Mouse (Mus musculus) CH12.LX (cell line): ENCODE data around the gene Dlx4. TPM values are rescaled to one million over a fixed set of nuclear protein-coding genes. Genes with fewer than 3 reads are reported as not detected.

Source experiments
- DNase-seq: peaks from one replicate; pipeline ENCODE4 v3.0.0-alpha.2; 2013; ENCODE audit errors: extremely low read depth
- H3K27ac ChIP-seq: 2 replicates; pipeline ENCODE4 v1.5.1; 2012; ENCODE audit warnings: low read depth, mild to moderate bottlenecking, control low read depth, moderate library complexity; ENCODE audit not compliant: insufficient read depth
- H3K27me3 ChIP-seq: replicated peaks from 2 replicates; pipeline ENCODE3; 2012; ENCODE audit warnings: inconsistent platforms
- H3K36me3 ChIP-seq, 2 experiments: replicated peaks in 1 of 2; 2 replicates each; pipeline versions ENCODE3 to v1.6.1; 2012; ENCODE audit warnings: inconsistent platforms in 1 of 2, low read length in 1 of 2, mild to moderate bottlenecking in 1 of 2, mixed read lengths in 1 of 2, moderate library complexity in 1 of 2; ENCODE audit not compliant: control insufficient read depth in 1 of 2, insufficient read depth in 1 of 2
- H3K4me1 ChIP-seq, 2 experiments: 2 replicates each; pipeline ENCODE4 v1.6.1; 2012; ENCODE audit warnings: inconsistent platforms in 1 of 2, moderate library complexity in 1 of 2; ENCODE audit not compliant: insufficient read depth in 2 of 2, control insufficient read depth in 1 of 2
- H3K4me2 ChIP-seq: 2 replicates; pipeline ENCODE4 v1.6.1; 2012; ENCODE audit warnings: low read depth, mild to moderate bottlenecking, control low read depth; ENCODE audit not compliant: poor library complexity, insufficient read depth, severe bottlenecking
- H3K4me3 ChIP-seq, 3 experiments: fragments of 150-350 bp in 1 of 3; sonication (generic) in 1 of 3; replicated peaks in 1 of 3; 2 replicates each; pipeline versions ENCODE3 to v1.5.1; 2011 to 2012; ENCODE audit warnings: low read depth in 2 of 3, low read length in 2 of 3, mild to moderate bottlenecking in 2 of 3, moderate library complexity in 2 of 3, control low read depth in 1 of 3, improper control_type of control experiment in 1 of 3, inconsistent platforms in 1 of 3, mixed read lengths in 1 of 3; ENCODE audit not compliant: poor library complexity in 1 of 3
- H3K79me2 ChIP-seq: replicated peaks from 2 replicates; pipeline ENCODE4 v1.6.1; 2012; ENCODE audit warnings: mild to moderate bottlenecking, moderate library complexity; ENCODE audit not compliant: control insufficient read depth, poor library complexity, insufficient read depth, severe bottlenecking; ENCODE audit errors: extremely low read depth
- H3K9ac ChIP-seq: 2 replicates; pipeline ENCODE4 v1.6.1; 2012; ENCODE audit warnings: low read depth, mild to moderate bottlenecking, control low read depth, moderate library complexity; ENCODE audit not compliant: insufficient read depth
- H3K9me3 ChIP-seq: replicated peaks from 2 replicates; pipeline ENCODE3; 2012; ENCODE audit warnings: low read length, inconsistent platforms, mixed read lengths
- BHLHE40 ChIP-seq: IDR thresholded peaks from 2 replicates; pipeline ENCODE4 v1.6.1; 2011; ENCODE audit warnings: mild to moderate bottlenecking, low read depth, low read length, improper control_type of control experiment
- CHD1 ChIP-seq: IDR thresholded peaks from 2 replicates; pipeline ENCODE4 v1.6.1; 2012; ENCODE audit warnings: low read depth, low read length, improper control_type of control experiment, inconsistent platforms
- ELF1 ChIP-seq: IDR thresholded peaks from 2 replicates; pipeline ENCODE4 v1.6.1; 2014; ENCODE audit warnings: low read depth, mild to moderate bottlenecking, inconsistent platforms, low read length, improper control_type of control experiment
- EP300 ChIP-seq: IDR thresholded peaks from 2 replicates; pipeline ENCODE4 v1.6.1; 2011; ENCODE audit warnings: low read length, improper control_type of control experiment
- ETS1 ChIP-seq: conservative IDR thresholded peaks from 2 replicates; pipeline ENCODE4 v1.6.1; 2012; ENCODE audit warnings: low read depth, mild to moderate bottlenecking, inconsistent platforms, low read length, improper control_type of control experiment, moderate library complexity
- GABPA ChIP-seq: IDR thresholded peaks from 2 replicates; pipeline ENCODE4 v1.6.1; 2012; ENCODE audit warnings: low read depth, low read length, improper control_type of control experiment, inconsistent platforms; ENCODE audit not compliant: insufficient replicate concordance
- JUND ChIP-seq: conservative IDR thresholded peaks from 2 replicates; pipeline ENCODE4 v1.6.1; 2011; ENCODE audit warnings: low read depth, low read length, improper control_type of control experiment
- KAT2A ChIP-seq: IDR thresholded peaks from 2 replicates; pipeline ENCODE4 v1.6.1; 2012; ENCODE audit warnings: low read length, improper control_type of control experiment, inconsistent platforms; ENCODE audit not compliant: insufficient replicate concordance
- MAFK ChIP-seq: IDR thresholded peaks from 2 replicates; pipeline ENCODE4 v1.6.1; 2011; ENCODE audit warnings: low read length, improper control_type of control experiment; ENCODE audit not compliant: insufficient replicate concordance
- MAZ ChIP-seq: IDR thresholded peaks from 2 replicates; pipeline ENCODE4 v1.6.1; 2012; ENCODE audit warnings: low read depth, mild to moderate bottlenecking, inconsistent platforms, low read length, improper control_type of control experiment, moderate library complexity
- RAD21 ChIP-seq: IDR thresholded peaks from 2 replicates; pipeline ENCODE4 v1.6.1; 2011; ENCODE audit warnings: low read depth, mild to moderate bottlenecking, low read length, improper control_type of control experiment, moderate library complexity
- SMC3 ChIP-seq: IDR thresholded peaks from 2 replicates; pipeline ENCODE4 v1.6.1; 2011; ENCODE audit warnings: low read depth, low read length, improper control_type of control experiment
- USF1 ChIP-seq: IDR thresholded peaks from 2 replicates; pipeline ENCODE4 v1.6.1; 2014; ENCODE audit warnings: low read depth, mild to moderate bottlenecking, inconsistent platforms, low read length, improper control_type of control experiment
- USF2 ChIP-seq: conservative IDR thresholded peaks from 2 replicates; pipeline ENCODE4 v1.6.1; 2011; ENCODE audit warnings: low read depth, low read length, improper control_type of control experiment
- ZMIZ1 ChIP-seq: IDR thresholded peaks from 2 replicates; pipeline ENCODE4 v1.6.1; 2012; ENCODE audit warnings: low read depth, mild to moderate bottlenecking, inconsistent platforms, low read length, improper control_type of control experiment
- ZNF384 ChIP-seq: IDR thresholded peaks from 2 replicates; pipeline ENCODE4 v1.6.1; 2012; ENCODE audit warnings: low read depth, low read length, improper control_type of control experiment, inconsistent platforms
- dilution Hi-C: fragments of 300-500 bp; cut with MboI; formaldehyde crosslinking; loops from 2 replicates; pipeline ENCODE4 v1.14.3; 2020; ENCODE audit warnings: low sequenced_read_pairs; ENCODE audit not compliant: extremely low pct_unique_long_range_greater_than_20kb, extremely low pct_ligation_motif_present
- in situ Hi-C: fragments of 300-500 bp; cut with MboI; formaldehyde crosslinking; loops from 3 replicates; pipeline ENCODE4 v1.14.3; 2019; ENCODE audit warnings: low sequenced_read_pairs, low pct_ligation_motif_present, low pct_unique_long_range_greater_than_20kb, mixed read lengths
- polyA plus RNA-seq: library from polyadenylated mRNA; unstranded; fragments of >175 nt; gene quantifications from 2 replicates; pipeline ENCODE4 v1.2.1, GENCODE M21; 2012; ENCODE audit warnings: low read depth; ENCODE audit not compliant: insufficient read length
- total RNA-seq, 2 experiments: library from RNA; depleted of rRNA; stranded (reverse); fragments of 300-350 nt in 1 of 2; fragments of >200 nt in 1 of 2; gene quantifications; 2 replicates each; pipeline ENCODE4 v1.2.3; 2012 to 2014

The Dlx4 gene
- total and polyA plus RNA-seq, 3 experiments, result 0.25 TPM; not detected in 2

DNA sequence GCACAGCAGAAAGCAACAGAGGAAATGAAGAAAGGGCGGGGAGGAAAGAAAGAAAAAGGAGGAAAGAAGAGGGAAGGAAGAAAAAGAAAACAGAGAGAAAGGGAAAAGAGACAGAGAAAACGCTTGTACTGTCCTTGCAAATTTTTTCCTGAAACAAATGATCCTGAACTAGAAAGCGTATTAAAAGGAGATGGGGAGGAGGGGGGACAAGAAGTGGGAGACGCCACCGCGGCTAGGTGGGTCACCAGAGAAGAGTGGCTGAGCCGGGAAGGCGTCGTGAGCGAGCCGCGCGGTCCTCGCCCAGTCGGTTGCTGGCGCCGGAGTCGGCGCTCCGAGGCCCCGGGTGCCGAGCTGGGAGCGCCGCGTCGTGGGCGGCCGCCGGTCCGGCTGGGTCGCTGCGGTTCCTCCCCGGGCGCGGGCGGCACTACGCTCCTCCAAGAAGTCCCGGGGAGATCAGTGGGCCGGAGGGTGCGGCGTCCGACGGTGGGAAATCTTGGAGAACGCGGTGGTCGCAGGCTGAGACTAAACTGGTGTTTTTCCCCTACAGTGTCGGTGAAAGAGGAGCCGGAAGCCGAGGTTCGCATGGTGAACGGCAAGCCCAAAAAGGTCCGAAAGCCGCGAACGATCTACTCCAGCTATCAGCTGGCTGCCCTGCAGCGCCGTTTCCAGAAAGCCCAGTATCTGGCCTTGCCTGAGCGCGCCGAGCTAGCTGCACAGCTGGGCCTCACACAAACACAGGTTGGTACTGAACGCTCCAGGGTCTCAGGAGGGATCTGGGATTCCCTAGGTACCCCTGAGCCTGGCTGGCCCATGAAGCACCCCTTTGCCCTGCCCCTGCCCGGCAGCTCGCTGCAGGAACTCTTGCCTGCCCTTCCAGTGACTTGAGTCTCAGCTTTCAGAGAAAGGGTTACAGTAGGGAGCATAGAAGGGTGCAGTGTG is 24.6 kb downstream of the Dlx4 start:
- H3K9ac ChIP-seq, result no peak overlapping the region
- TF ChIP-seq ZMIZ1 (no peak), ZNF384 (no peak), ELF1 (no peak), BHLHE40 (no peak), SMC3 (no peak), USF2 (no peak)
- in situ Hi-C loops, result loop anchor here (5.0 to 10.0 kb wide), 2 partner anchors 116 to 383 kb away; no protein-coding TSS in a partner anchor
- dilution Hi-C loops, result no loop called here
- H3K27ac ChIP-seq, result no peak overlapping the region
- no peaks in the 10 kb centered on the region for H3K9me3 ChIP-seq
- H3K4me2 ChIP-seq, result no peak overlapping the region
- no peaks in the 10 kb centered on the region for H3K36me3 ChIP-seq
- H3K27me3 ChIP-seq, result peaks cover 72% of the 10 kb centered on the region
- H3K4me1 ChIP-seq, result no peaks in the 10 kb centered on the region; a peak in 1 of 4 replicates
- no peak overlapping the region for H3K4me3 ChIP-seq
- no peaks in the 10 kb centered on the region for H3K79me2 ChIP-seq
- DNase-seq, result no peak

DNA sequence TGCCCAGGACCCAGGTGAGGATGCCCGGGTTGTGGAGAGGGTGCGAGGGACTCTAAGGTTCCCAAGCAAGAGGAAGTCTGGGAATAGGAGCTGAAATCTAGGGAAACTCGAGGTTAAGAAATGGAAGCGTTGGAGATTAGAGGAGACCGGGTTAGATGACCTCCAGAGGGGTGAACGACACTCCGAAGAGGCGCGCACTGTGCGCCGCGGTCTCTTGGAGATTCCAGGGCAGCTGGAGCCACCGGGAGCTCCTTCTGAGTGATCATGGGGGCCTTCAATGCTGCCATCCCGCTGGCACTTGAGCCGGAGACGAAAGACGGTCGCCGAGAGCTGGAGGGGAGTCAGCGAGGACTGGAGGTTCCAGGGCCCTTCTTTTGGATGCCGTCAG is 25.4 kb downstream of the Dlx4 start:
- TF ChIP-seq MAZ, result no peak
- no peak for TF ChIP-seq USF1
- TF ChIP-seq MAFK, result no peak
- no peak for TF ChIP-seq CHD1
- no peak for TF ChIP-seq ETS1
- TF ChIP-seq EP300, result no peak
- TF ChIP-seq KAT2A, result no peak
- TF ChIP-seq JUND, result no peak
- TF ChIP-seq GABPA, result no peak
- no peak for TF ChIP-seq RAD21
- no peak overlapping the region for H3K9ac ChIP-seq
- H3K4me1 ChIP-seq, result no peaks in the 10 kb centered on the region; a peak in 1 of 4 replicates
- no peaks in the 10 kb centered on the region for H3K9me3 ChIP-seq
- peaks cover 67% of the 10 kb centered on the region for H3K27me3 ChIP-seq
- H3K4me3 ChIP-seq, result no peak overlapping the region
- dilution Hi-C loops (no loop called here), in situ Hi-C loops (loop anchor here (5.0 to 10.0 kb wide), 2 partner anchors 117 to 384 kb away; no protein-coding TSS in a partner anchor)
- H3K27ac ChIP-seq, result no peak overlapping the region
- H3K4me2 ChIP-seq, result no peak overlapping the region
- no peaks in the 10 kb centered on the region for H3K36me3 ChIP-seq
- no peaks in the 10 kb centered on the region for H3K79me2 ChIP-seq
- DNase-seq, result no peak
